Mouse (Mus musculus) small intestine, adult 2 months (tissue): ENCODE data around the gene Traf3. TPM values are rescaled to one million over a fixed set of nuclear protein-coding genes. Genes with fewer than 3 reads are reported as not detected.

Experiments used
- H3K27ac ChIP-seq: fragments of 200-500 bp; 2 replicates; pipeline ENCODE4 v1.5.1; 2012; ENCODE audit warnings: low read depth, low read length, control low read depth, inconsistent platforms; ENCODE audit not compliant: insufficient read depth
- H3K27me3 ChIP-seq: fragments of 200-500 bp; 2 replicates; pipeline ENCODE4 v1.6.1; 2012; ENCODE audit warnings: mild to moderate bottlenecking, moderate library complexity, low read length, inconsistent platforms; ENCODE audit not compliant: control insufficient read depth, insufficient read depth
- H3K36me3 ChIP-seq: fragments of 200-500 bp; 2 replicates; pipeline ENCODE4 v1.6.1; 2012; ENCODE audit warnings: mild to moderate bottlenecking, low read length, control low read depth, inconsistent platforms; ENCODE audit not compliant: control insufficient read depth, insufficient read depth
- H3K4me1 ChIP-seq: fragments of 200-500 bp; 2 replicates; pipeline ENCODE4 v1.6.1; 2012; ENCODE audit warnings: low read length, inconsistent platforms, mixed read lengths; ENCODE audit not compliant: control insufficient read depth, insufficient read depth, insufficient read length
- H3K4me3 ChIP-seq: fragments of 200-500 bp; 2 replicates; pipeline ENCODE4 v1.5.1; 2012; ENCODE audit warnings: low read depth, mild to moderate bottlenecking, control low read depth, inconsistent platforms, low read length, moderate library complexity
- CTCF ChIP-seq: fragments of 200-500 bp; IDR thresholded peaks from 2 replicates; pipeline ENCODE4 v1.5.1; 2012; ENCODE audit warnings: low read depth, mild to moderate bottlenecking, control low read depth, inconsistent platforms, low read length, moderate library complexity, mixed read lengths; ENCODE audit not compliant: insufficient replicate concordance, insufficient read length; ENCODE audit errors: extremely low read depth
- POLR2A ChIP-seq: fragments of 200-500 bp; IDR thresholded peaks from 2 replicates; pipeline ENCODE4 v1.6.1; 2012; ENCODE audit warnings: low read depth, mild to moderate bottlenecking, control low read depth, inconsistent platforms, low read length, moderate library complexity
- WGBS: fragments of 180-500 bp; shearing (Covaris S2); methylation state at CpG from one replicate; pipeline ENCODE4 v1.1.7; 2018; 5-methylcytosine and 5-hydroxymethylcytosine counted together
- polyA plus RNA-seq: library from polyadenylated mRNA; depleted of rRNA; stranded (reverse); fragments of >200 nt; gene quantifications from 2 replicates; pipeline ENCODE4 v1.2.3, GENCODE M21; 2012

Traf3 gene
- polyA plus RNA-seq, 1 experiment, result 13.5 TPM

DNA sequence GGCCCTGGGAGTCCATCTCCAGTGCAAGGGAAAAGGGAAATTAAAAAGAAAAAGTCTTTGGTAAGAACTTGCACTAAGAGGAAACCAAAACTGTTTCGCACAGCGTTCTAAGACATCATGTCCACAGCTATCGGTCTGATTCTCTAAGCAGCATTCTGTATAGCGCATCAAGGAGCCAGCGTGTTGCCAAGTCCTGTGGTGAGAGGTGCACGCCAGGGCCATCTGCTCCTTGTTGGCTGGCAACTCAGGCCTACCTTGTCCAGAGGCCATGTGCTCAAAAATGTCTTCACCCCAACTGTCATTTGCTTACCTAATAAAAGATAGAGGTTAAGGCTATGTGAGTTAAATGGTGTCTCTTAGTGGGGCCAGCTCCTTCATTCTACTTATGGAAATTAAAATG, 75.7 kb downstream of the Traf3 start:
- Histone ChIP-seq H3K36me3 (peaks cover 62% of the 10 kb centered on the region), H3K4me3 (no peak overlapping the region), H3K27me3 (no peaks in the 10 kb centered on the region), H3K27ac (no peak overlapping the region), H3K4me1 (no peaks in the 10 kb centered on the region)
- no peak for TF ChIP-seq CTCF
- no peak for TF ChIP-seq POLR2A
- 97% methylated on average over 6 of the region's 6 CpGs for WGBS

DNA sequence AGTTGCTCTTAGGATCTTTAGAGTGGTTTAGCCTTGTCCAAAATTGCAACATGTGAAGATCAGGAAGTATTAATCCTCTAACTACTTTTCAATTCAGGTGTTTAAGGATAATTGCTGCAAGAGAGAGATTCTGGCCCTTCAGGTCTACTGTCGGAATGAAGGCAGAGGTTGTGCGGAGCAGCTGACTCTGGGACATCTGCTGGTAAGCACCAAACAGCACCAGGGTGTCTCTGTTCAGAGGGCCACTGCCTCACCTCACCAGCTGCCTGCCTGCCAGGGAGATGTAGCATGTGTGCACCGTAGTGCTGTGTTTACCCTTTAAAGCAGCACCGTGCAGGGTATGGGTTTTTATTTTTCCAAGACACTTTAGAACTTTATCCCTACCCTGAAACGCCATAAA, 76.2 kb downstream of the Traf3 start:
- H3K4me3 ChIP-seq, result no peak overlapping the region
- H3K4me1 ChIP-seq, result no peaks in the 10 kb centered on the region
- 96% methylated on average over 5 of the region's 5 CpGs for WGBS
- no peaks in the 10 kb centered on the region for H3K27me3 ChIP-seq
- TF ChIP-seq POLR2A (no peak), CTCF (no peak)
- peaks cover 65% of the 10 kb centered on the region for H3K36me3 ChIP-seq
- H3K27ac ChIP-seq, result no peak overlapping the region

DNA sequence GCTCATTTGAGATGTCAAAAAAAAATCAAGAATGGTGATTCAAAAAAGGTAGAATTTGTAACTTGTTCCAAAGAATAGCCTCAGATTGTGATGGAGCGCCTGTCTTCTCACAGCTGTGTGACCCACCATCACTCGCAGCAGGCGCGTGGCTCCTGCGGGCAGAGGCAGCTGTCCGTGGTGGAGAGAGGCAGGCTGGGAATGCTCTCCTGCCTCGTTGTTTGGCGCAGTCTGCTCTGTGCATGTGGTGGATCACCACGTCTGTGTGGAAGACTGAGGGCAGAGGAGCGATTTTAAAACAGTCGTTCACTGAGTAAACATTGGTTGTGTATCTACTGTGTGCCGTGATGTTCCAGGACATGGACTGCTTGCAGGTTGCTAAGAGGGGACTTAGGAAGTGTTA, 77.6 kb downstream of the Traf3 start:
- WGBS, result 84% methylated on average over 12 of the region's 12 CpGs

DNA sequence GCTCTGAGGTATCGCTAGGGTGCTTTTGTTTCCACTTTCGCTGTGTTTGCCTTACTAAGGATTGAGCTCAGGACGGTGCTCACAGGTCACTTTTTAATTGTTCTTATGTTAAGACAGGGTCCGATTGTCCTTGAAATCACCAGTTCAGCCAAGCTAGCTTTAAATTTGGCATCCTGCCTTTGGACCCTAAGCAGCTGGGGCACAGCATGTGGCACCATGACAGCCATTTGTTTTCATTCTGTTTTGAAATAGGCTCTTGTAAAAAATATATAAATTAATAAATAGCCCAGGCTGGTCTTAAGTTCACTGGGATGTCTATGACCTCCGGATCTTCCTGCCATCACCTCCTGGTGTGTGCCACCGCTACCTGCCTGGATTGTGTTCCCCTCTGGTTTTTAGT, 78.9 kb downstream of the Traf3 start:
- Histone ChIP-seq H3K4me1 (no peaks in the 10 kb centered on the region), H3K36me3 (peaks cover 53% of the 10 kb centered on the region), H3K27ac (no peak overlapping the region), H3K27me3 (no peaks in the 10 kb centered on the region), H3K4me3 (no peak overlapping the region)
- TF ChIP-seq CTCF (no peak), POLR2A (no peak)
- WGBS, result 89% methylated on average over 6 of the region's 6 CpGs

More for the DNA sequence above, 77.6 kb downstream of the Traf3 start:
- Histone ChIP-seq H3K27me3 (no peaks in the 10 kb centered on the region), H3K27ac (no peak overlapping the region), H3K4me1 (no peaks in the 10 kb centered on the region), H3K4me3 (no peak overlapping the region), H3K36me3 (peaks cover 61% of the 10 kb centered on the region)
- TF ChIP-seq CTCF (no peak), POLR2A (no peak)

DNA sequence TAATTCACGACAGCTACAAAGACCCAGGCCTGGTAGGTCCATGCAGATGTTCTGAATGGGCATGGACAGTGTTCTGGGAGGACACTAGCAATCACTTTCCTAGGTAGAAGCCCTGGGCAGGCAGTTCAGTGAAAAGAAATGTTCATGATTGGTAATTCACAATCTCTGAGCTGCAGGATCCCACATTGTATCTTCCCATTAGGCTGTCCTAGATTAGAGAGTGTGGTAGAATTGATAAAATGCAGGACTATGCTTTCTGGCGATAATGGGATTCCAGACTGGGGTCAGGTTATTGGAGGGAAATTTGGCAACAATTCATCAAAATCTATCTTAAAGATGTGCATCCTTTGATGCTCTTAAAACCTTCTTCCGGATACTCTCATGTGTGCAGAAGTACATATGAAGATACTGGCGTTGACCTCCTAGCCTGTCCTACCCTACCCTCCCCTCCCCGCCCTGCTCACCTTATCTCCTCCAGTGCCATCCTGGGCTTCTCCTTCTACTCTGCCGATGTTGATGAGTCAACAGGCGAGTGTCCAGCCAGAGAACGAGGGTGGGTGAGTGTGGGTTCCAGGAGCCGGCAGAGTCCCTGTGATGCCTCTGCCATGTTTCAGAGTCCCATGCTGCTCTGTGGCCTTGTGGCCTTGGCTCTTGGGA, 80.8 kb downstream of the Traf3 start:
- Histone ChIP-seq H3K27ac (no peak overlapping the region), H3K36me3 (peaks cover 47% of the 10 kb centered on the region), H3K4me3 (no peak overlapping the region), H3K4me1 (no peaks in the 10 kb centered on the region), H3K27me3 (no peaks in the 10 kb centered on the region)
- WGBS, result 89% methylated on average over 9 of the region's 9 CpGs
- no peak for TF ChIP-seq CTCF
- no peak for TF ChIP-seq POLR2A

DNA sequence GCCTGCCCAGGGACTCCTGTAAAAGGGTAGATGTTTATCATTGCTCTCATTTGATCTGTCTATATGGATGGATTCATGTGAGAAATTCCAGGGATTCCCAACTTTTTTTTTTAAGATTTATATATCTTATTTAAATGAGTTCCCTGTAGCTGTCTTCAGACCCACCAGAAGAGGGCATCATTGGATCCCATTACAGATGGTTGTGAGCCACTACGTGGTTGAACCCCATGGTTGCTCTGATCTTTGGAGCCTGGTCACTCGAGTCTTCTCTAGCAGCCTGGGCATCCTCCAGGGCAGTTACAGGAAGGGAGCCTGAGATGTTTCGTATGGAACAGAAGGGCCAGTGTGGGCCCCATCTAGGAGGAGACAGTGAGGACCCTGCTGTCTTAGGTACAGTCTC, 82.9 kb downstream of the Traf3 start:
- no peak overlapping the region for H3K27ac ChIP-seq
- H3K36me3 ChIP-seq, result peaks cover 34% of the 10 kb centered on the region
- TF ChIP-seq CTCF, result no peak
- no peak for TF ChIP-seq POLR2A
- H3K4me3 ChIP-seq, result no peak overlapping the region
- no peaks in the 10 kb centered on the region for H3K27me3 ChIP-seq
- H3K4me1 ChIP-seq, result no peaks in the 10 kb centered on the region
- WGBS, result 45% methylated on average over 3 of the region's 3 CpGs

DNA sequence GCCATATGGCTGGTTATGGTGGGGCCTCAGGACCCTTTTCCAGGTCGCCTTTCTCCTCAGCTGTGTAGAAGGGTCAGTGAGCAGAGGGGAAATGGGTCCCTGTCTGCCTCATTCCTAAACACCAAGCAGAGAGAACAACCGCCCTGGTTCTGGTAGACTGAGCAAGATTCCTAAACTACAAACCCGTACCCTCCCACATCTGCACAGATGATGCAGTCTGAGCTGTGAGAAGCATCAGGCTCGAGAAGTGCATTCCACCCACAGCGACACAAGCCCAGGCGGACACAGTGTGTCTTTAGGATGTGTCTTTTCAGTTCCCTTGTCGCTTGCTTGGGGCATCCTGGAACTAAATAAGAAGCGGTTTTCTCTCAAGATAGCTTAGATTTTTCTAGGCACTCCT, 83.9 kb downstream of the Traf3 start:
- Histone ChIP-seq H3K27ac (no peak overlapping the region), H3K4me3 (no peak overlapping the region), H3K36me3 (peaks cover 28% of the 10 kb centered on the region), H3K4me1 (no peaks in the 10 kb centered on the region), H3K27me3 (no peaks in the 10 kb centered on the region)
- 94% methylated on average over 8 of the region's 8 CpGs for WGBS
- no peak for TF ChIP-seq CTCF
- no peak for TF ChIP-seq POLR2A

DNA sequence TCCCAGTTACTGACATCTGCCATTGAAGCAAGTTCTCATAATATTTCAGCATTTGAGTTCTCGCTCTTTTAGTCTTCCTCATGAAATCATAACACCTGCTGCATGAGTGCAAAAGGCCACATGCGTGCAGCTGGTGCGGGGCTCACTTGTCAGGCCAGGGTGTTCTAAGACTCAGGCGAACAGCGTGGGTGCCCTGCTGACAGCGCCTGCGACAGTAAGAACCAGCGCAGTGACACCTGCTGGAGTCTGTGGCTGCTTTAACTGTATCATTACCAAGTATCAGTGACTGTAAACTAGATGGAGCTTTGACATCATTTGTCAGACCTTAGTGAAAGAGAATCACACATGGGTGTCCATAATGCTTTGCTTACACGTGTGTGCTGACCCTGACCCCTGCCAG, 85.1 kb downstream of the Traf3 start:
- TF ChIP-seq CTCF, result no peak
- TF ChIP-seq POLR2A, result no peak
- peaks cover 26% of the 10 kb centered on the region for H3K36me3 ChIP-seq
- no peaks in the 10 kb centered on the region for H3K4me1 ChIP-seq
- WGBS, result 80% methylated on average over 9 of the region's 9 CpGs
- no peak overlapping the region for H3K27ac ChIP-seq
- H3K4me3 ChIP-seq, result no peak overlapping the region
- no peaks in the 10 kb centered on the region for H3K27me3 ChIP-seq
